Mouse (Mus musculus): ENCODE measurements around the gene Cd247.

DNA sequence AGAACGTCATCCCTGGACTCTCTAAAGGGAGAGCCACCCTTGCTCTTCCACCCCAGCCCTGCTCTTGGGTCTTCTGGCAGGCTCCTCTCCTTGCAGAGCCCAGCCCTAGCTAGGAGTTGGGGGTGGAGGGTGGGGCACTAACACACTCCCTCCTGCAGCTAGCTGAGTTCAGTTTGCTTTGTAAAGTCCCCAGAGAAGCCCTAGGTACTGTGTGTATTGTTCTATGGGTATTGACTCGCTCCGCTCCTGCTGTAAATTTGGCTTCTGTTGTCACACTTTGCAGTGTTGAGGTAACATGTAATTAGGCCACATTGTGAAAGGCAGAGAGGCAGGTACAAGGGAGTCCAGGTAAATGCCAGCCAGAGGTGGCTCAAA, 72.7 kb downstream of the Cd247 start:
- TF ChIP-seq CTCF (IDR thresholded peaks at IDR 0.05; ENCODE audit: low read depth) (no peak), EP300 (IDR thresholded peaks at IDR 0.05; ENCODE audit: low read depth) (no peak)

Data from heart, postnatal 0 days (tissue).